Mouse (Mus musculus) intestine, embryonic 14.5 days (tissue): ENCODE measurements at regions not wholly inside any gene's neighbourhood (a gene's known extent, or its start where the extent isn't known, plus 50 kb on each side); places are given as distances from the start of the nearest gene placed in this dataset.

Source experiments
- ATAC-seq: fragments of 200-750 bp; cut with Nextera tagmentation; replicated peaks from 2 replicates; pipeline ENCODE4 v1.8.0; 2017; ENCODE audit warnings: low read depth, moderate number of reproducible peaks, moderate TSS enrichment, moderate library complexity; ENCODE audit not compliant: low FRiP score, low TSS enrichment
- DNase-seq: peaks from one replicate; pipeline ENCODE4 v3.0.0-alpha.2; 2018; ENCODE audit warnings: low spot score
- H3K27ac ChIP-seq: fragments of 300-500 bp; sonication (generic); 2 replicates; pipeline ENCODE4 v1.5.1; 2014; ENCODE audit warnings: low read depth, mild to moderate bottlenecking, control low read depth
- H3K27me3 ChIP-seq: fragments of 300-500 bp; sonication (generic); replicated peaks from 2 replicates; pipeline ENCODE4 v1.6.1; 2014; ENCODE audit warnings: low read length, control low read depth; ENCODE audit not compliant: control insufficient read depth, insufficient read depth
- H3K36me3 ChIP-seq: fragments of 300-500 bp; sonication (generic); 2 replicates; pipeline ENCODE4 v1.6.1; 2014; ENCODE audit warnings: low read length, control low read depth; ENCODE audit not compliant: control insufficient read depth, insufficient read depth
- H3K4me1 ChIP-seq: fragments of 300-500 bp; sonication (generic); replicated peaks from 2 replicates; pipeline ENCODE4 v1.6.1; 2014; ENCODE audit warnings: low read length, control low read depth, mixed read lengths; ENCODE audit not compliant: control insufficient read depth, insufficient read depth
- H3K4me2 ChIP-seq: fragments of 300-500 bp; sonication (generic); 2 replicates; pipeline ENCODE4 v1.6.1; 2014; ENCODE audit warnings: low read length
- H3K4me3 ChIP-seq: fragments of 300-500 bp; sonication (generic); 2 replicates; pipeline ENCODE4 v1.5.1; 2014; ENCODE audit warnings: low read depth, low read length, control low read depth, mixed read lengths
- H3K9ac ChIP-seq: fragments of 300-500 bp; sonication (generic); 2 replicates; pipeline ENCODE4 v1.6.1; 2014; ENCODE audit warnings: mild to moderate bottlenecking, low read length
- H3K9me3 ChIP-seq: fragments of 300-500 bp; sonication (generic); 2 replicates; pipeline ENCODE4 v1.6.1; 2016; ENCODE audit warnings: low read length, control low read depth; ENCODE audit not compliant: control insufficient read depth
- WGBS: fragments of 180-500 bp; shearing (Covaris S2); extraction: QIAGEN DNeasy Blood & Tissue Kit; methylation state at CpG from one replicate; pipeline ENCODE4 v1.1.7; 2014; 5-methylcytosine and 5-hydroxymethylcytosine counted together

DNA sequence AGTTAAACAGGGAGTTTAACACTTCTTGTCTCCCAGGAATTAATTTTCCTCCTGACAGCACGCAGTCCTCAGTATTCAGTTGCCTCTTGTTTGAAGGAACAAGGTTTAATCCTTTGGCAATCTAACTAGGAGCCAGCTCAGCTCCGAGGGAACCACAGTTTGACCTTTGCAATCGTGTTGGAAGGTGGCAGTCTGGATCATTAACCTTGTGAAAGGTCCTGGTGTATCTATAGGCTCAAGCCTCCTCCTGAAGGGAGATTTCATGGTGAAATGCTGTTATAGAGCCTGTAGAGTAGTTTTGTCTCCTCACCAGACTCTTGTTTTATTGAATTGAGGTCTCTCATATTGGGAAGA, 1723.6 kb upstream of the Gm7489 start:
- no peak overlapping the region for H3K27ac ChIP-seq
- peak; percentile 64 for DNase-seq
- no peaks in the 10 kb centered on the region for H3K9me3 ChIP-seq
- H3K36me3 ChIP-seq, result no peaks in the 10 kb centered on the region
- H3K4me2 ChIP-seq, result no peak overlapping the region
- H3K4me3 ChIP-seq, result no peak overlapping the region
- H3K27me3 ChIP-seq, result no peaks in the 10 kb centered on the region
- WGBS, result 12% methylated on average over 3 of the region's 3 CpGs
- H3K9ac ChIP-seq, result no peak overlapping the region
- ATAC-seq, result no peak
- H3K4me1 ChIP-seq, result peaks cover 20% of the 10 kb centered on the region

DNA sequence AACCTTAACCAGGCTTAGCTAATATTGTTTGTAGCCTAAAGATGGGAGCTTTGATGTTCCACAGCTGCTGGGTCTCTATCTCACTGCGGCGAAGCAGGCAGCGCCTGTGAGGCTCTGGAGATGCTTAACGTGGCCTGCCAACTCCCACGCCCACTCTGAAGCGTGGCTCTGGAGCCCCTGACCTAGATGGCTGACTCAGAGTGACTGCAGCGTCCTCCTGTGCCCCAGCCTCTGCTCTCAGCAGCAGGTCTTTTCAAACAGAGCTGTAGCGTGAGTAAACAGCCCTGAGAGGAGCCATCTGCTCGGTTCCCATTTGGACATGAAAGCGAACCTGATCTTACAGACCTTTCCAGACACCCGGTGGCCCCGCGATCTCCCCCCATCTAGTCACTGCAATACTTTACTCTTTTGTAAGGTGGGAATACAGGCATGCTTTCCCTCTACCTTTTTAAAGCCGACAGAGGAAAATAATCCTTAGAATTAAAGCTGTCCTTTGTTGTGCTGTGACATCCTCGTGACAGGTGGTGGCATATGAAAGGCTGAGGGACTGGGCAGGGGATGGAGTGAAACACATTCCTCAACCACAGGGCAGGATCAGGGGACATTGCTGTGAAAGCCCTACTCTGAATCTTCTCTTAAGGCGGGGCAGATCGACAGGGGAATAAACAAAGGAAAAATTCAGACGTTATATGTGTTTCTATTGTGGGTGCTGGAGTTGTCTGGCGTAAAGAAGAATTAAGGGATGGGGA, 1723.0 kb upstream of the Gm7489 start:
- Histone ChIP-seq H3K4me3 (no peak overlapping the region), H3K4me1 (peaks cover 20% of the 10 kb centered on the region), H3K27me3 (no peaks in the 10 kb centered on the region), H3K27ac (peak overlapping the region; percentile 27; the same call in 1 of the 2 replicates), H3K4me2 (peak overlapping the region; percentile 40), H3K9me3 (no peaks in the 10 kb centered on the region), H3K36me3 (no peaks in the 10 kb centered on the region), H3K9ac (no peak overlapping the region)
- peak; percentile 76 for ATAC-seq
- 16% methylated on average over 19 of the region's 19 CpGs for WGBS
- DNase-seq, result peak; percentile 59

DNA sequence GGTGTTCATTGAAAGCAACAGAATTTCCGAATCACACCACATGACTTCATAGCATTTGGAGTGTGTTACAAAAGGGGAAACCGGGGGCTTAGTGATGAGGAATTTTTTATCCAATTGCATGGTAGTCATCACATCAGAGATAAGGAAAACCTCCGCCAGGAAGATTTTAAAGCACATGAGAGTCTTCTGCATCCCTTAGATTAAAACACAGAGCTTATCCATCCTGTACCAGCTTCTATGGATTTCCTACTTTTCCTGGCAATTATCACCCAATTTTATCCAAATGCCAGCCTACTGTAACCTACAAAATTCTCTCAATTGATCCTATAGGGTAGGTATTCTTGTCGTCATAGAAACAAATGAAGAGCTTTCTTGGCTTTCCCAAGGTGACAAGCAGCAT, 1718.6 kb upstream of the Gm7489 start:
- 85% methylated on average over 4 of the region's 4 CpGs for WGBS
- H3K27ac ChIP-seq, result no peak overlapping the region
- H3K9me3 ChIP-seq, result no peaks in the 10 kb centered on the region
- H3K27me3 ChIP-seq, result no peaks in the 10 kb centered on the region
- H3K9ac ChIP-seq, result no peak overlapping the region
- DNase-seq, result no peak
- H3K36me3 ChIP-seq, result no peaks in the 10 kb centered on the region
- no peak overlapping the region for H3K4me3 ChIP-seq
- H3K4me1 ChIP-seq, result peaks cover 9% of the 10 kb centered on the region
- no peak for ATAC-seq
- H3K4me2 ChIP-seq, result no peak overlapping the region

DNA sequence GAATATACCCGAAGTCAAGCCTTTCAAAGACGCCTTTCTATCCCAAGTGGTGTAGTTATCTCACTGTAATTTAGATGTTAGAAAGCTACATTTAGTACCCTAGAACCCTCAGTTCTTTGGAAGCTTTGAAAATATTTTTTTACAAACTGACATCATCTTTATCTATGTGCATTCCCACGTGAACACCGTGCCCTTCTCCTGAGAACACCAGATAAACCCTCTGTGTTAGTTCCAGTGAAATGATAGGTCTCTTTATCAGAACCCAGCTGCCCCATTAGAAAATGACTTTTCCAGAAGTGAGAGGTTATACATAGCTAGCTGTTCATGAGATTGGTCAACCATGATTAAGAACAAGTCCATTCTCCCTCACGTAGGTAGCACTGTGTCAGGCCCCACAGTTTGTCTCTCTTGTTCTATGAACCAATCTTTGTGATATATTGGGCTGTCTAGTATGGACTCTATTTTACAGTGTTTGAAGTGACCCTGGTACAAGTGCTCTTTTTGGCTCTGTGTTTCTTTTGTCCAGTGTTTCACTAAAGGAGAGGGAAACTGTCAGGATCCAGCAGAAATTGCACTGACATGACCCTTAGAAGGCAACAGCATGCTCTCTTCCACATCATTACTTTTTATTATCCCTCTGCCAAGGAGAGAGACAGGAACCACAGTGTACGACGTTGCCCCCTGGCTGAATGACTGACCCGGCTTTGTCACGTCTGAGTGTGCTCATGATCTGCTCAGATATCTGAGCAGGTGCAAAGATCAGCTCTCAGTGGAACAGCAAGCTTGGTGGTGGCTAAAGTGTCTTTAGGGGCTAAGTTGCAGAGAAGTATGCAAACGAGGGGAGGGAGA, 1717.9 kb upstream of the Gm7489 start:
- H3K27ac ChIP-seq, result no peak overlapping the region
- no peak for DNase-seq
- no peaks in the 10 kb centered on the region for H3K9me3 ChIP-seq
- no peak overlapping the region for H3K4me2 ChIP-seq
- no peak overlapping the region for H3K4me3 ChIP-seq
- WGBS, result 74% methylated on average over 10 of the region's 10 CpGs
- ATAC-seq, result no peak
- H3K36me3 ChIP-seq, result no peaks in the 10 kb centered on the region
- no peaks in the 10 kb centered on the region for H3K27me3 ChIP-seq
- peaks cover 2% of the 10 kb centered on the region; the same call in 1 of the 2 replicates for H3K4me1 ChIP-seq
- no peak overlapping the region for H3K9ac ChIP-seq

DNA sequence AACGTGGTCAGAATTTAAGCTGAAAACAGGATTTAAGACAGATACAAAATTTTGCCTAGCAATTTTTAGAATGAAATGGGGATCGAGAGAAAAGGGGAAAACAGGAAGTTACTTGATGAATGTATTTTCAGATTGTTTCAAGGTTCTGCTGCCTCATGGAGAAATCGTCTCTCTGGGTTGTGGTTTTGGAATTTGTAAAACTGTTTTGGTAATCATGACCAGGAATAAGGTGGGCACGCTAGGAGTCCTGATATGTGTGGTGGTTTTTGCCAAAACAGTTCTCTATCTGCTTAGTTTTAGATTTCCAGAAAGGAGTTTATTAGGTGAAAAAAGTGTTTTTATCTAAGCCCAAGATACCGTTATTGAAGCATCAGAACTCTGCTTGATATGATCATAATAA, 1716.9 kb upstream of the Gm7489 start:
- DNase-seq, result no peak
- Histone ChIP-seq H3K27me3 (no peaks in the 10 kb centered on the region), H3K4me2 (no peak overlapping the region), H3K27ac (no peak overlapping the region), H3K9ac (no peak overlapping the region), H3K4me3 (no peak overlapping the region), H3K9me3 (no peaks in the 10 kb centered on the region), H3K4me1 (no peaks in the 10 kb centered on the region), H3K36me3 (no peaks in the 10 kb centered on the region)
- no peak for ATAC-seq
- 81% methylated on average over 5 of the region's 5 CpGs for WGBS

DNA sequence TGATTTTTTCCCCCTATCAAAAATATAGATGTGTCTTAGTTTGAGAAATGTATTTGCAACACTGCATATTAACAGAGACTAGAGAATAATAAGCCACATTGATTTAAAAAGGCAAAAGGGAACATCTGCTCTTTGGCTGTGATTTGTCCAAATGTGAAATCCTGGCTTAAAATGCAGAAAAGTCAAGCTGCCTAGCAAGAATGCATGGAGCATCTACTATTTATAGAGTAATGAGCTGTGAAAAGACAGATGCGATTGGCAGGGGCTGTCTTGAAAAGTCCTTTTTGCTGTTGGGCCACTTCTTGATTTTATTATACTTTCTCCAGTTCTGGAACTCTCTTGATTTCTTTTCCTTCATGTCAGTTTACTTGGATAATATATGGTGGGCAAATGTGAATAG, 1707.8 kb upstream of the Gm7489 start:
- 94% methylated on average over 1 of the region's 1 CpGs for WGBS
- DNase-seq, result no peak
- Histone ChIP-seq H3K27ac (no peak overlapping the region), H3K4me3 (no peak overlapping the region), H3K27me3 (no peaks in the 10 kb centered on the region), H3K9ac (no peak overlapping the region), H3K4me2 (no peak overlapping the region), H3K36me3 (no peaks in the 10 kb centered on the region), H3K4me1 (no peaks in the 10 kb centered on the region), H3K9me3 (no peaks in the 10 kb centered on the region)
- ATAC-seq, result no peak

DNA sequence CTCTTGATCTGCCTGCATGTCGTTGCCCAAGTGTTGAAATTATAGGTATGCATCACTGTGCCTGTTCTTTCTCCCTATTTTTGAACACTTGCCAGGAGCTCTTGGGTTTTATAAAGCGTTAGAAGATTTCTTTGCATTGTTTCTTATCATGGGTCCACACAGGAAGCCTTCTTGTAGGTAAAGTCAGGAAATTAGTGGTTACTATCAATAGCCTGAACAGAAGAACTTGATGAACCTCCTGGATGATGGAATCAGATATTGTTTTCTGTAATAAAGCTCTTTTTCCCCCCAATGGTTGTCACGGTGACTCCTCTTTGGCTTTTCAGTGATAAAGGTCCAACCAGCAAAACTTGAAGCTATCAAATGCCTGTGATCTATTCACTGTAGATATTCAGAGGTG, 1706.0 kb upstream of the Gm7489 start:
- DNase-seq (no peak), ATAC-seq (no peak)
- H3K27me3 ChIP-seq, result no peaks in the 10 kb centered on the region
- H3K9me3 ChIP-seq, result no peaks in the 10 kb centered on the region
- no peak overlapping the region for H3K9ac ChIP-seq
- no peak overlapping the region for H3K4me2 ChIP-seq
- no peaks in the 10 kb centered on the region for H3K36me3 ChIP-seq
- H3K4me3 ChIP-seq, result no peak overlapping the region
- H3K27ac ChIP-seq, result no peak overlapping the region
- 69% methylated on average over 3 of the region's 3 CpGs for WGBS
- no peaks in the 10 kb centered on the region for H3K4me1 ChIP-seq

DNA sequence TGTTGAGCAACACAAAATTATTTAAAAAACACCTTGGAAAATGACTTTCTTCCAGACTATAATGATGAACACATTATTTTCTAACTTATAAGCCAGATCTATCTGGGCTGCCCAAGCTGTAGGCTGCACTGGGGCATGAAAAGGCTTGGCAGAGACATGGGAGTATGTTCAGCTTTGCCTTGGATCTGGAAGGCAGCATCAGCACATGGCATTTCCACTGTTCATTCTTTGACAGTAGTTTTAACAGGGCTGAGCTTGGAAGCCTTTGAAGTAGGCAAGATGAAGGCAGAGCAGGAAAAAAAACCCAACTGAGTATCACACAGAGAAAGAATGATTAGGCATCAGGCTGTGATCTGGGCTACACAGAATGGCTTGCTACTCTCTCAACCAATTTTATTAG, 1705.3 kb upstream of the Gm7489 start:
- no peak for DNase-seq
- no peak overlapping the region for H3K27ac ChIP-seq
- no peak for ATAC-seq

DNA sequence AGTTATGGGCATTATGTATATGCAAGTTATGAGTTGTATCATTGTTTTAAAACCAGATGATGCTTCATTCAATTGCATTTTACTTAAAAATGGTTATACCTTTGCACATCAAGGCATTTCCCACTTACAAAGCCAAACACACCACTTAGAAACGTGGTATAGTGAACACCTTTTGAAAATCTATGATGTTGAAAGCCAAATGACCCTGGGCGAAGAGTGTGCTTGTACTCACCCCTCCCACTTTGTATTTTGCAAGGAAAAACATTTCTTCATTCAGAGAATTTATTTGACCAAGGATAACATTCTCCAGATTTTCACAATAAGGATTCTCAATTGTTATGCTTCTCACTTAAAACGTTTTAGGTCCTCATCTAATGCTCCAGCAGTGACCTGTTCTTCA, 1693.5 kb upstream of the Gm7489 start:
- H3K36me3 ChIP-seq, result no peaks in the 10 kb centered on the region
- WGBS, result 60% methylated on average over 3 of the region's 3 CpGs
- no peak overlapping the region for H3K9ac ChIP-seq
- no peaks in the 10 kb centered on the region for H3K27me3 ChIP-seq
- no peaks in the 10 kb centered on the region for H3K9me3 ChIP-seq
- H3K4me3 ChIP-seq, result no peak overlapping the region
- no peaks in the 10 kb centered on the region for H3K4me1 ChIP-seq
- ATAC-seq, result no peak
- H3K27ac ChIP-seq, result no peak overlapping the region
- no peak for DNase-seq
- H3K4me2 ChIP-seq, result no peak overlapping the region

More for the DNA sequence above, 1705.3 kb upstream of the Gm7489 start:
- Histone ChIP-seq H3K4me1 (no peaks in the 10 kb centered on the region), H3K9ac (no peak overlapping the region), H3K4me2 (no peak overlapping the region), H3K27me3 (no peaks in the 10 kb centered on the region), H3K36me3 (no peaks in the 10 kb centered on the region), H3K9me3 (no peaks in the 10 kb centered on the region), H3K4me3 (no peak overlapping the region)
